Mouse (Mus musculus): ENCODE measurements at regions not wholly inside any gene's neighbourhood (a gene's known extent, or its start where the extent isn't known, plus 50 kb on each side); places are given as distances from the start of the nearest gene placed in this dataset.

GRCm38 (mm10) chr12:9894521-9894920, 324.6 kb downstream of the Osr1 start:
- Histone ChIP-seq H3K9me3 (replicated peaks; ENCODE audit: insufficient read depth, low read length) (no peaks in the 10 kb centered on the region), H3K4me3 (ENCODE audit: control insufficient read depth in 1 of 2, insufficient read depth in 1 of 2, low read depth in 2 of 2, low read length in 2 of 2) (no peak overlapping the region), H3K9ac (ENCODE audit: control insufficient read depth, low read depth, low read length, poor library complexity, severe bottlenecking) (no peak overlapping the region), H3K27me3 (ENCODE audit: control insufficient read depth in 1 of 2, insufficient read depth in 2 of 2, low read length in 2 of 2) (no peaks in the 10 kb centered on the region), H3K79me2 (ENCODE audit: control insufficient read depth, insufficient read depth, low read length, poor library complexity) (no peaks in the 10 kb centered on the region), H3K27ac (ENCODE audit: control insufficient read depth, low read depth, low read length) (no peak overlapping the region), H3K36me3 (ENCODE audit: control insufficient read depth in 1 of 2, insufficient read depth in 2 of 2, low read length in 2 of 2) (no peaks in the 10 kb centered on the region), H3K4me1 (ENCODE audit: control insufficient read depth in 1 of 2, insufficient read depth in 2 of 2, low read length in 2 of 2) (no peaks in the 10 kb centered on the region)
- no peak for TF ChIP-seq MEF2A (IDR thresholded peaks at IDR 0.05; ENCODE audit: extremely low read depth, insufficient replicate concordance, low read depth, low read length, poor library complexity, severe bottlenecking)
- no peak for TF ChIP-seq HCFC1 (IDR thresholded peaks at IDR 0.05; ENCODE audit: low read depth, low read length)
- no peak for TF ChIP-seq KAT2A (conservative IDR thresholded peaks at IDR 0.05; ENCODE audit: low read depth, low read length)
- TF ChIP-seq MAFK (IDR thresholded peaks at IDR 0.05; ENCODE audit: borderline replicate concordance, low read depth, low read length): no peak
- TF ChIP-seq USF2 (IDR thresholded peaks at IDR 0.05; ENCODE audit: borderline replicate concordance in 1 of 2, insufficient read depth in 1 of 2, low read depth in 1 of 2, low read length in 2 of 2): no peak
- TF ChIP-seq POLR2AphosphoS2 (IDR thresholded peaks at IDR 0.05; ENCODE audit: low read length): no peak
- no peak for TF ChIP-seq SMC3 (IDR thresholded peaks at IDR 0.05; ENCODE audit: low read depth, low read length)
- TF ChIP-seq POLR2AphosphoS5 (IDR thresholded peaks at IDR 0.05; ENCODE audit: borderline replicate concordance, low read depth, low read length): no peak
- TF ChIP-seq ZKSCAN1 (IDR thresholded peaks at IDR 0.05; ENCODE audit: low read depth, low read length): no peak
- TF ChIP-seq MYC (IDR thresholded peaks at IDR 0.05; ENCODE audit: low read depth, low read length): no peak
- no peak for TF ChIP-seq MXI1 (IDR thresholded peaks at IDR 0.05; ENCODE audit: low read depth, low read length)
- DNase-seq (ENCODE audit: low read depth, low spot score): no peak

- H3K4me3 ChIP-seq (ENCODE audit: control insufficient read depth in 1 of 2, insufficient read depth in 1 of 2, low read depth in 2 of 2, low read length in 2 of 2): no peak overlapping the region
- no peaks in the 10 kb centered on the region for H3K9me3 ChIP-seq (replicated peaks; ENCODE audit: insufficient read depth, low read length)
- H3K79me2 ChIP-seq (ENCODE audit: control insufficient read depth, insufficient read depth, low read length, poor library complexity): no peaks in the 10 kb centered on the region
- no peaks in the 10 kb centered on the region for H3K36me3 ChIP-seq (ENCODE audit: control insufficient read depth in 1 of 2, insufficient read depth in 2 of 2, low read length in 2 of 2)
- DNase-seq (ENCODE audit: low read depth, low spot score): no peak
- H3K27me3 ChIP-seq (ENCODE audit: control insufficient read depth in 1 of 2, insufficient read depth in 2 of 2, low read length in 2 of 2): no peaks in the 10 kb centered on the region
- no peak overlapping the region for H3K9ac ChIP-seq (ENCODE audit: control insufficient read depth, low read depth, low read length, poor library complexity, severe bottlenecking)
- no peak for TF ChIP-seq TCF12 (IDR thresholded peaks at IDR 0.05; ENCODE audit: low read depth, low read length)
- TF ChIP-seq USF2 (IDR thresholded peaks at IDR 0.05; ENCODE audit: borderline replicate concordance in 1 of 2, insufficient read depth in 1 of 2, low read depth in 1 of 2, low read length in 2 of 2): no peak
- no peak for TF ChIP-seq MEF2A (IDR thresholded peaks at IDR 0.05; ENCODE audit: extremely low read depth, insufficient replicate concordance, low read depth, low read length, poor library complexity, severe bottlenecking)
- H3K4me1 ChIP-seq (ENCODE audit: control insufficient read depth in 1 of 2, insufficient read depth in 2 of 2, low read length in 2 of 2): no peaks in the 10 kb centered on the region
- H3K27ac ChIP-seq (ENCODE audit: control insufficient read depth, low read depth, low read length): no peak overlapping the region
Observed at GRCm38 (mm10) chr12:9897980-9898379, 328.1 kb downstream of the Osr1 start.

GRCm38 (mm10) chr12:9898420-9898819, 328.5 kb downstream of the Osr1 start:
- H3K27me3 ChIP-seq (ENCODE audit: control insufficient read depth in 1 of 2, insufficient read depth in 2 of 2, low read length in 2 of 2): no peaks in the 10 kb centered on the region
- no peak for DNase-seq (ENCODE audit: low read depth, low spot score)
- no peak overlapping the region for H3K9ac ChIP-seq (ENCODE audit: control insufficient read depth, low read depth, low read length, poor library complexity, severe bottlenecking)
- no peaks in the 10 kb centered on the region for H3K9me3 ChIP-seq (replicated peaks; ENCODE audit: insufficient read depth, low read length)
- H3K4me3 ChIP-seq (ENCODE audit: control insufficient read depth in 1 of 2, insufficient read depth in 1 of 2, low read depth in 2 of 2, low read length in 2 of 2): no peak overlapping the region
- no peaks in the 10 kb centered on the region for H3K36me3 ChIP-seq (ENCODE audit: control insufficient read depth in 1 of 2, insufficient read depth in 2 of 2, low read length in 2 of 2)
- no peaks in the 10 kb centered on the region for H3K4me1 ChIP-seq (ENCODE audit: control insufficient read depth in 1 of 2, insufficient read depth in 2 of 2, low read length in 2 of 2)
- no peaks in the 10 kb centered on the region for H3K79me2 ChIP-seq (ENCODE audit: control insufficient read depth, insufficient read depth, low read length, poor library complexity)
- no peak for TF ChIP-seq KAT2A (conservative IDR thresholded peaks at IDR 0.05; ENCODE audit: low read depth, low read length)
- no peak for TF ChIP-seq TBP (IDR thresholded peaks at IDR 0.05; ENCODE audit: low read depth, low read length)
- no peak for TF ChIP-seq MAX (IDR thresholded peaks at IDR 0.05; ENCODE audit: low read length)
- TF ChIP-seq CHD1 (IDR thresholded peaks at IDR 0.05; ENCODE audit: low read depth, low read length): no peak
- no peak for TF ChIP-seq CHD2 (IDR thresholded peaks at IDR 0.05; ENCODE audit: low read length)
- TF ChIP-seq NRF1 (IDR thresholded peaks at IDR 0.05; ENCODE audit: insufficient read depth, low read depth, low read length, poor library complexity, severe bottlenecking): no peak
- TF ChIP-seq GATA1 (IDR thresholded peaks at IDR 0.05; ENCODE audit: low read depth, low read length): no peak
- no peak for TF ChIP-seq MAFK (IDR thresholded peaks at IDR 0.05; ENCODE audit: borderline replicate concordance, low read depth, low read length)
- TF ChIP-seq EP300 (IDR thresholded peaks at IDR 0.05; ENCODE audit: low read depth in 1 of 2, low read length in 2 of 2): no peak
- TF ChIP-seq ZMIZ1 (IDR thresholded peaks at IDR 0.05; ENCODE audit: low read depth, low read length): no peak
- no peak for TF ChIP-seq MXI1 (IDR thresholded peaks at IDR 0.05; ENCODE audit: low read depth, low read length)
- H3K27ac ChIP-seq (ENCODE audit: control insufficient read depth, low read depth, low read length): no peak overlapping the region

Data from MEL (cell line).